Mouse (Mus musculus) right cerebral cortex, postnatal 25 days (tissue): ENCODE measurements at regions not wholly inside any gene's neighbourhood (a gene's known extent, or its start where the extent isn't known, plus 50 kb on each side); places are given as distances from the start of the nearest gene placed in this dataset.
"Not testable (repeated sequence)": the region's sequence is repeated elsewhere in the genome, so short reads cannot be mapped to it uniquely, and the experiment has no call there.

Source experiments
- DNase-seq: peaks from one replicate; pipeline ENCODE4 v3.0.0; 2022

DNA sequence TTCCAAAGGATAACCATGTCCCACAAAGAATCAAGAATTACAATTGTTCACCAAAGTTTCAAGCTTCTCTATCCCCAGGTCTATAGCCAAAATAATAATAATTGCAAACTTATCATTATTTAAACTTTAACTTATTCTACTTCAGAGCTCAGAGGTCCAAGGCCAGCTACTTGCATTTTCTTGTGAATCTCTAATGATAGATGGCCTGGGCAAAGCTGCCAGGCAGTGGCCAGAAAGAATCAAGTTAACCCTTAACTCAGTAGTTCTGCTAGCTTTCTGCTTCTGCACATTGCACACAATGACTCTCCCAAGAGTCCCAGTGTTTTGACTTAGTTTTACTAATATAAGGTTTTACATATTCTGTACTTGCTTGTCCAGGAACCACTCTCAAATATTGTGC lies 228.3 kb upstream of the Dcbld2 start:
- DNase-seq: not testable (repeated sequence)

- DNase-seq: no peak
Measured at GRCm38 (mm10) chr16:58194619-58195497, 213.4 kb upstream of the Dcbld2 start.

DNA sequence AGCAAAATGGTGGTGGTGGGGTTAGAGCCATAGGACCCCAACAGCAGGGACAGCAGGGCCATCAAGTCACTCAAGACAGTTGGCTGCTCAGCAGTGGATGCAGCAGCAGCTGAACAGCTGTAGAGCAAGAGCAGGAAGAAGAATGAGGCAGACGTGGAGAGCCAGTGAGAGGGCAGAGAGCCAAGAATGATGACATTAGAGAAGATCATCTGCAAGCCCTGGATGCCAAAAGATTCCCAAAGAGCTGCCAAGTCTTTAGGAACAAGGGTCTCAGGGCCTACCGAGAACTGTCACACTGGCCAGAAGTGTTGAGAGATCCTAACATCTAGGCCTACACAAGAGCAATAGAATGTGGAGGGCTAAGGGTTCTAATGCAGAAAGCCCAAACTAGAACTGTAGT lies 196.4 kb upstream of the Dcbld2 start:
- DNase-seq: no peak

DNA sequence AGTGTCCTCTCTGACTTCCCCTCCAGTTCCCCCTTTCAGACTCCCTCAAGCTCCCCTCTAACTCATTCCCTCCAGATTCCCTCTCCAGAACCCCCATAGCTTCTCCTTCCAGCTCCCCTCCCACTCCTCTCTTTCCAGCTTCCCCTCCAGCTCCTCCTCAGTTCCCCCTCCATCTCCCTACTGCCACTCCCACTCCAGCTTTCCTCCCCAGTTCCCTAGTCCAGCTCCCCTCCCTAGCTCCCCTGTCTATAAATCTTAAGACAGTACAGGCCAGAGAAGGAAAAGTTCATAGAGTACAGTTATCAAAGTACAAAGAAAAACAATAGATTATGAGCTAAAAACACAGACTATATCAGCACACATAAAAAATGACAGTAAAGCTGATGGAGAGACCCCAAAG lies 173.6 kb upstream of the Dcbld2 start:
- DNase-seq: no peak

DNA sequence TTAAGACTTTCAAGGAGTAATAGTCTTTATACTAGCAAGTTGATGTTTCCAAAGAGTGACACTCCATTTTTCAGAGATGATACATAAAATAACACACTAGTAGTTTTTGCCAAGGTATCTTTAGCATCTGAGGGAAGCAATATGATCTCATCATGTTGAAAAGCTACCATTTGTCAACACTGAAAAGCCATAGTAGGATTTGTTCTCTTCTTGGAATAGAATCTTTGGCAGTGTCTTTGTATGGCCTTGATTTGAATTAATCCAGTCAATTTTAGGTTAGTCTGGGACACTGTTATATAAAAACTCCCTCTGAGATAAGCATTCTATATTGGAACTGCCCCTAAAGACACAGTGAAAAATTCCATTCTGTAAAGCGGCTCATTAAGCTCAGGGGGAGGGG lies 171.4 kb upstream of the Dcbld2 start:
- DNase-seq: no peak

- no peak for DNase-seq
Measured at GRCm38 (mm10) chr16:58276281-58276680, 132.0 kb upstream of the Dcbld2 start.

GRCm38 (mm10) chr16:58281474-58281873 lies 126.8 kb upstream of the Dcbld2 start:
- DNase-seq: no peak

DNA sequence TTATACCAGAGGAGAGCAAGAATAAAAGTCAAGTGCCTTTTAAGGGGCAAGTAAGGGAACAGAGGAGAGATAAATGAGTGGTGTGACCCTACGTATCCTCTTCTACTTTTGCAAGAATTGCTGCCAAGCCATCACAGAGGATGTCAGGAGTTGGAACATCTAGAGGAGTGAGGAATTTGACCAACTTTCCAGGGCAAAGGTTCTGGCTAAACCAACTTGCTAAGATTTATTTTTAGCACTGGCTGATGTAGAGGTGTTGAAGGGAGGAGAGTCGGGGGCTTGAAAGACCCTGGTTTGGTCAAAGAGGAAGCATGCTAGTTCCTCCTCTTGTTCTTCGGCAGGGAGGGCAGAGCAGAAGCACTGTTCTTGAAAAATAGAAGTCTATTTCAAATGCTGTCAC lies 113.8 kb upstream of the Dcbld2 start:
- DNase-seq: no peak

GRCm38 (mm10) chr16:58295128-58295527 lies 113.1 kb upstream of the Dcbld2 start:
- DNase-seq: no peak

- DNase-seq: peak; percentile 49
Measured at GRCm38 (mm10) chr16:58299495-58299894, 108.7 kb upstream of the Dcbld2 start.

DNA sequence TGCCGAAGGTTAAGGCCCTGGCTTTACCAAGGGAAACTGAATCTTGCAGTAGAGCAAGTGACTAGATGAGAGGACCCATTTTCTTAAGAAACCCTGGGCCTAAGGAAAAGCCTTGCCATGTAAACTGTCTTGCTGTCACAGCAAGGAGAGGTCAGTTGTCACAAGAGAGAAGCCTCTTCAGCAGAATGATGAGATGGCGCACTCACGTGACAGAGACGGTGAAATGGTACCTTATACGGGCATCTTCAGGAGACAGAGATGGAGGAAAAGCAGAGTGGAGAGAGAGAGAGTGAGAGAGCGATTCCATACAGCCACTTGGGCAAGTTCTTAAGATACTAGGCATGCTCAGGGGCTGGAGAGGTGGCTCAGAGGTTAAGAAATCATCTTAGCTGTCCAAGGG lies 108.1 kb upstream of the Dcbld2 start:
- no peak for DNase-seq

DNA sequence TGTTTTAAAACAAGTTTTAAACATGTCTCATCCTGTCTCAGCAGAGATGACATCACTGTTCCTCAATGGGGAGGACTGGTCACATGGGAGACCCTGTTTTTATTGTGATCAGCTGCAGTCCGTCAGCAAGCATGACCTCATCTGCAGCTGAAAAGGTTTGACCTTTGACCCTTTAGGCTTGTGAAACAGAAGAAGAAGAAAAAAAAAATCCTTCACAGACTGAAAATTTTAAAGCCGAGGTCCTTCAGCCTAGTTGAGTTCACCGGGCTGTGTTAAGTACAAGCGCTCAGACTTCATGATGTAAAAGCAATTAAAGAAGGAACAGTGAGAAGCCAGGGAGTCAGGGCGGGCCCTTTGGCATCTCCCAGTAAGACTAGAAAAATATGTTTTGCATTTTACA lies 104.7 kb upstream of the Dcbld2 start:
- DNase-seq: no peak

DNA sequence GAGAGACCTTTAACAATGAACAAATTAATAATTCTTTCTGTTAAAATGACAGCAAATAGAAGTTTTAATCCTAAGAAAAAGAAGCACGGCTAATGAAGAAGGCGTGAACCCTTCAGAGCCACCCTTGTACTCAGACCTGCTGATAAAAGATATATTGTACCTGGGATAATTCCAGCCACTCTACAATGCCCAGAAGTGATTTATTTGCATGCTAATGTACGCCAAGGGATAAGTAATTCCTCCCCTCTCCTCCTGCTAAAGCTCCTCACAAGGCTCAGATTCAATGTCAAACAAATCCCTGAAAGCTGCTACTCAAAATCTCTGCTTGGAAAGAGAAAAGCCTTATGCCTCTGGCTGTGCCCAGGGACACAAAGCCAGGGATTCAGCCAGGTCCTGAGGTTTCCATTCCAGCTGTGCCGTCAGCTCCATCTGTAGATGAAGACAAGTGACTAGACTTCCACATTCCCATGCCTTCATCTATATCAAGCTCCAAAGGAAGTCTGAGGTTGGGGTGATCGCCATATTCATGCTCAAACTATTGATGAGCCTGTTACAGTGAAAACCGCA lies 91.3 kb upstream of the Dcbld2 start:
- DNase-seq: no peak

- DNase-seq: no peak
Measured at GRCm38 (mm10) chr16:58331087-58331486, 77.2 kb upstream of the Dcbld2 start.

DNA sequence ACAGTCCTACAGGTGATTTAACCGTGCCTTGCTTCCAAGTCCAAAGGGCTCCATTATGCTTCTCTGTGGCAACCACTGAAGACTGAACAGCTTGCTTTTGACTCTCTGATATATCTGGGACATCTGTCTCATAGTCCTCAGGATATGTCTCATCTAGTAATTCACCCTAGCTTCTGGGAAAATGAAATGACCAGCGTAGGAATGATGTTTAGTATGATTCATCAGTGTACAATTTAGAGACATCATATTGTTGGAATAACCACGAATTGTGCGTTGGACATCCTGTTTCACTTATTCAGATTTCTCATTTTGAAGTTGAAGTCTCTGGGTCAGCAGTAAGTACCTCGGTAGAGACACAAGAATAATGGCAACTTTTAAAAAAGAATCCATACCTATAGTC lies 64.3 kb upstream of the Dcbld2 start:
- DNase-seq: no peak

DNA sequence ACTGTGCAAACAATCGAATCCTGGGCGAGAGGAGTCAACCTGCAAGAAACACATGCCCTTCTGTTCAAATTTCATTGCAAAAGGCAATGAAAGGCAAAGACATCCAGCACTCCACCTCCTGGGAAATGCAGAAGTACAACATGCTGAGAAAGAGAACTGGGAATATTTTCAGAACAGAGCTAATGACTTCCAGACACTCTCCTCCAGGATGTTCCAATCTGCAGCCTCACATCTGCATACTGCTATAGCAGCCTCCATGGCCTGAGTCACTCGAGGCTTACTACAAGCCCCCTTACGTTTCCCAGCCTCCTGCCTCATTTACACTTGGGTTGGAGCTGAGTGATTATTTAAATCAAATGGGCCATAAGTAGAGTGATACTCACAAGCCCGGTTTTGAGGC lies 58.9 kb upstream of the Dcbld2 start:
- DNase-seq: no peak

DNA sequence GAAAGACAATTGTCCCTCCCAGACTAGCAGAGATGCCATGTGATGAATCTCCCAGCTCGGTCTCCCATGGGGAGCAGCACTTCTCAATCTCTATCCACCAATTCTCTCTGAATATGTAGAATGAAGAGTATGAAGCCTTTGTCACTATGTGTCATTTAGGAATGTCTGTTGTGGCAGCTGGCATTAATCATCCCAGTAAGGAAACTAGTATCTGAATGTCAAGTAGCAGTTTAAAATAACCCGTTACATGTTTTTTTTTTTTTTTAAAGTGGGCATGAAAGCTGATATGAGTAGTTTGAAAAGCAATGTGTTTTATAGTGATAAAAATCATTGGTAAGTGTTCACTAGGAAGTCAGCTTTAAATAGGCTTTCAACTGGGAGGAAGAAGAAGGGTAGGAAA lies 58.4 kb upstream of the Dcbld2 start:
- no peak for DNase-seq

GRCm38 (mm10) chr16:58352156-58352555 lies 56.1 kb upstream of the Dcbld2 start:
- no peak for DNase-seq

DNA sequence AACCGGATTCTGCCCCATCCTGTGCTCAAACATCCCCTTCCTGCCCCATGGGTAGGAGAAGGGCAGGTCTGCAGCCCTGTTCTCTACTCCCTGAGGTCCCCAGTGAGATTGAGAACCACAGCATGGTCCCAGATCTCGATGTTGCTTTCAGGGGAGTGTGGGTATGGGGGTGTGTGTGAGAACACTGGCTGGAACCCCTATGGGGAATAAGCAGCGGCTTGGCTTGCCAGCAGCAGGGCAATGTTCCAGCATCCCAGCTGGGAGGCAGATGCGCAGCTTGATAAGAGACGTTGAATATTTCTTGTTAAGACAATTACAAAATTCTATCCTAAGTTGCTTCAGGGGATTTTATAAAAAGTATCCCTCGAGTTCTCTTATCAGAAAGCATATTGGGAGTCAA lies 53.7 kb upstream of the Dcbld2 start:
- DNase-seq: no peak
